Mouse (Mus musculus) E14TG2a.4 (cell line): ENCODE data around the gene Sytl3.
"Not testable (repeated sequence)": the region's sequence is repeated elsewhere in the genome, so short reads cannot be mapped to it uniquely, and the experiment has no call there.

Experiments used
- CTCF ChIP-seq: conservative IDR thresholded peaks from 2 replicates; pipeline ENCODE4 v1.5.1; 2014; ENCODE audit warnings: low read length
- NANOG ChIP-seq: IDR thresholded peaks from 2 replicates; pipeline ENCODE4 v1.6.1; 2014; ENCODE audit warnings: borderline replicate concordance, low read length, mixed read lengths
- POU5F1 ChIP-seq: IDR thresholded peaks from 2 replicates; pipeline ENCODE4 v1.6.1; 2014; ENCODE audit warnings: low read length, borderline replicate concordance

- TF ChIP-seq CTCF, POU5F1, NANOG: not testable (repeated sequence)
These were observed 41.2 kb downstream of the Sytl3 start for GRCm38 (mm10) chr17:6700077-6700476.
